Comparison of ENCODE assay signal across 27 mouse cellular contexts in genomic region chr3:18705756-18706155, GRCm38 (mm10).
DNase-seq lines count a peak whose midpoint lies in the region; ATAC-seq and TF ChIP-seq lines count a peak whose summit lies in the region.
"Had no signal": no experiment of that assay in that cellular context is flagged by ENCODE, and none has a peak within 500 bp of the region (broad histone marks: within the 10 kb centered on the region; RNA-seq: fewer than 3 reads in every experiment).

No protein-coding gene starts in this region.

- WGBS in forebrain, embryonic 16.5 days: 50% methylated on average over 9 of the region's 9 CpGs
- 49% methylated on average over 9 of the region's 9 CpGs for WGBS in forebrain, postnatal 0 days

- no peak for TF ChIP-seq CTCF in forebrain, postnatal 0 days (IDR thresholded peaks at IDR 0.05; ENCODE audit: low read depth)
- no peak for TF ChIP-seq CTCF in brain, embryonic 14.5 days (IDR thresholded peaks at IDR 0.05; ENCODE audit: borderline replicate concordance, extremely low read depth, insufficient read depth, insufficient read length)

- H3K36me3 ChIP-seq in forebrain, embryonic 16.5 days (ENCODE audit: control insufficient read depth, insufficient read depth): no peaks in the 10 kb centered on the region
- no peaks in the 10 kb centered on the region for H3K36me3 ChIP-seq in forebrain, postnatal 0 days (ENCODE audit: insufficient read depth)
- H3K36me3 ChIP-seq: embryonic facial prominence, embryonic 12.5 days; heart, embryonic 15.5 days; hindbrain, embryonic 13.5 days; kidney, embryonic 15.5 days; limb, embryonic 10.5 days; liver, embryonic 15.5 days; lung, embryonic 15.5 days; neural tube, embryonic 13.5 days had no signal

- H3K4me1 ChIP-seq in forebrain, embryonic 16.5 days (replicated peaks; ENCODE audit: control insufficient read depth, insufficient read depth, low read length): peaks cover 18% of the 10 kb centered on the region
- H3K4me1 ChIP-seq in forebrain, postnatal 0 days (ENCODE audit: insufficient read depth): no peaks in the 10 kb centered on the region; the same call in 1 of the 2 replicates
- H3K4me1 ChIP-seq: embryonic facial prominence, embryonic 12.5 days; heart, embryonic 15.5 days; hindbrain, embryonic 13.5 days; kidney, embryonic 15.5 days; liver, embryonic 15.5 days; lung, embryonic 15.5 days; neural tube, embryonic 13.5 days had no signal

- H3K4me2 ChIP-seq in forebrain, embryonic 16.5 days (ENCODE audit: low read length): no peak overlapping the region
- no peak overlapping the region for H3K4me2 ChIP-seq in forebrain, postnatal 0 days (ENCODE audit: low read depth)
- H3K4me2 ChIP-seq: embryonic facial prominence, embryonic 12.5 days; heart, embryonic 15.5 days; hindbrain, embryonic 13.5 days; kidney, embryonic 15.5 days; liver, embryonic 15.5 days; lung, embryonic 15.5 days; neural tube, embryonic 13.5 days had no signal

- no peaks in the 10 kb centered on the region for H3K9me3 ChIP-seq in forebrain, embryonic 16.5 days (ENCODE audit: control insufficient read depth, low read length)
- H3K9me3 ChIP-seq in forebrain, postnatal 0 days (ENCODE audit: low read length): no peaks in the 10 kb centered on the region
- H3K9me3 ChIP-seq: embryonic facial prominence, embryonic 12.5 days; heart, embryonic 15.5 days; hindbrain, embryonic 13.5 days; kidney, embryonic 15.5 days; limb, embryonic 10.5 days; liver, embryonic 15.5 days; lung, embryonic 15.5 days; neural tube, embryonic 13.5 days had no signal

- no peak for ATAC-seq in forebrain, embryonic 16.5 days
- no peak for ATAC-seq in forebrain, postnatal 0 days

- H3K27ac ChIP-seq in forebrain, embryonic 16.5 days (ENCODE audit: low read length): peak overlapping the region; percentile 66
- no peak overlapping the region for H3K27ac ChIP-seq in forebrain, postnatal 0 days (ENCODE audit: low read depth, low read length)
- H3K27ac ChIP-seq: embryonic facial prominence, embryonic 12.5 days; heart, adult 2 months; heart, embryonic 15.5 days; hindbrain, embryonic 13.5 days; kidney, embryonic 15.5 days; limb, embryonic 10.5 days; liver, embryonic 15.5 days; lung, embryonic 15.5 days; neural tube, embryonic 13.5 days had no signal

- H3K4me3 ChIP-seq in forebrain, embryonic 16.5 days (replicated peaks; ENCODE audit: low read length): no peak overlapping the region
- H3K4me3 ChIP-seq in forebrain, postnatal 0 days (ENCODE audit: low read depth, low read length): no peak overlapping the region
- H3K4me3 ChIP-seq: embryonic facial prominence, embryonic 12.5 days; heart, adult 2 months; heart, embryonic 15.5 days; hindbrain, embryonic 13.5 days; kidney, embryonic 15.5 days; limb, embryonic 10.5 days; liver, embryonic 15.5 days; lung, embryonic 15.5 days; neural tube, embryonic 13.5 days had no signal

- H3K9ac ChIP-seq in forebrain, embryonic 16.5 days (replicated peaks; ENCODE audit: low read depth, low read length): no peak overlapping the region
- H3K9ac ChIP-seq in forebrain, postnatal 0 days: no peak overlapping the region
- H3K9ac ChIP-seq: embryonic facial prominence, embryonic 12.5 days; heart, embryonic 15.5 days; hindbrain, embryonic 13.5 days; kidney, embryonic 15.5 days; liver, embryonic 15.5 days; lung, embryonic 15.5 days; neural tube, embryonic 13.5 days had no signal

- H3K27me3 ChIP-seq in forebrain, embryonic 16.5 days (replicated peaks; ENCODE audit: control insufficient read depth, insufficient read depth, low read length): no peaks in the 10 kb centered on the region
- no peaks in the 10 kb centered on the region for H3K27me3 ChIP-seq in forebrain, postnatal 0 days (ENCODE audit: insufficient read depth, low read length)
- H3K27me3 ChIP-seq: embryonic facial prominence, embryonic 12.5 days; heart, embryonic 15.5 days; hindbrain, embryonic 13.5 days; kidney, embryonic 15.5 days; liver, embryonic 15.5 days; lung, embryonic 15.5 days; neural tube, embryonic 13.5 days had no signal

- no peak for DNase-seq in forebrain, postnatal 0 days
- DNase-seq in left cerebral cortex, adult 18-20 months (ENCODE audit: low spot score in 2 of 2): peak; percentile 10 to 50
- DNase-seq in left cerebral cortex, adult 11 months (ENCODE audit: low spot score): no peak
- DNase-seq in brain, embryonic 14.5 days (ENCODE audit: low read depth): peak; percentile 23
- DNase-seq in right cerebral cortex, postnatal 36 days (ENCODE audit: low spot score in 2 of 2): peak; percentile 5 to 36
- no peak for DNase-seq in natural killer cell, adult 2 months (ENCODE audit: low spot score in 2 of 2)
- DNase-seq: adrenal gland, postnatal 36 days; cerebellum, adult 18-20 months; gastrocnemius, postnatal 25 days; heart, adult 2 months; heart, postnatal 36 days; kidney, adult 11 months; kidney, postnatal 4 days; liver; lung, postnatal 4 days; midbrain, embryonic 14.5 days; retina, postnatal 1 day; spleen, adult 18-20 months had no signal

- no peak for TF ChIP-seq POLR2A in brain, embryonic 14.5 days (IDR thresholded peaks at IDR 0.05; ENCODE audit: borderline replicate concordance, extremely low read depth, insufficient read depth, insufficient read length, poor library complexity, severe bottlenecking)

Comparison
In these comparisons a context has a peak if more than half of its experiments do, and no peak if none do; other contexts are left out.
1. DNase-seq: peak in left cerebral cortex, adult 18-20 months (2 of 2), brain, embryonic 14.5 days (single experiment) and right cerebral cortex, postnatal 36 days (2 of 2); none in forebrain, postnatal 0 days (single experiment), left cerebral cortex, adult 11 months (single experiment) and natural killer cell, adult 2 months (0 of 2).